Mouse (Mus musculus): Measurements from ENCODE around the gene D2hgdh.

DNA sequence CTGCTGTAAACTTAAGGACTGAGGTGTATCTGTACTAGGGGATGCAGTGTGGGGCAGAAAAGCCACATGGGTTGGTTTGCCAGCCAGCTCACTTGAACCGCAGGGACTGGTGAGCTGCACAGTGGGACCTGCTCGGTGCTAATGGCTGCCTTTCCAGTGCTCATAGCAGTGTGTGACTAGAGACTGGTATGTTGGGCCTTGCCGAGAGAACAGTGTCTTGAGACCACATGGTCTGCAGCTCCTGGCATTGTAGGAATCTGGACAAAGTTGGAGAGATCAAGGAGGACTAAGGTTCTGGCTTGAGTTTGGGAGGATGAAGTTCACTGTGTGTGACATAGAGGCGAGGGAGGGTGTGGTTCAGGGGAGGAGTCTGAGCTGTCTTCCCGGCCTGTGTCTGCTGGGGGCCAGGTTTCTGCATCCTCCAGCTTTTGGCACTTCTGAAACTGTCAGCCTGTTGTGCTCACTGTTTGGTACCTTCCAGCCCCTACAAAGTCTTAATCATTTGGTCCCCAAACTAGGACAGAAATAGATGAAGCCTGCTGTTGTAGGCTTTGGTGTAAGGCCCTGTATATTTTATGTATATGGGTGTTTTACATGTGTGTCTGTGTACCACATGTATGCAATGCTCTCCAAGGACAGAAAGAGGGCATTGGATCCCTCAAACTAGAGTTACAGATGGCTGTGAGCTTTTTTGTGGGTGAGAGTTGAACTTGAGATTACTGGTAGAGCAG is 19.3 kb upstream of the D2hgdh start:
- TF ChIP-seq CTCF (IDR thresholded peaks at IDR 0.05; ENCODE audit: low read depth) (no peak), EP300 (IDR thresholded peaks at IDR 0.05; ENCODE audit: low read depth) (no peak)

Data from liver, embryonic 14.5 days (tissue).